Comparison of ENCODE assay signal across 8 mouse cellular contexts in the genomic region with DNA sequence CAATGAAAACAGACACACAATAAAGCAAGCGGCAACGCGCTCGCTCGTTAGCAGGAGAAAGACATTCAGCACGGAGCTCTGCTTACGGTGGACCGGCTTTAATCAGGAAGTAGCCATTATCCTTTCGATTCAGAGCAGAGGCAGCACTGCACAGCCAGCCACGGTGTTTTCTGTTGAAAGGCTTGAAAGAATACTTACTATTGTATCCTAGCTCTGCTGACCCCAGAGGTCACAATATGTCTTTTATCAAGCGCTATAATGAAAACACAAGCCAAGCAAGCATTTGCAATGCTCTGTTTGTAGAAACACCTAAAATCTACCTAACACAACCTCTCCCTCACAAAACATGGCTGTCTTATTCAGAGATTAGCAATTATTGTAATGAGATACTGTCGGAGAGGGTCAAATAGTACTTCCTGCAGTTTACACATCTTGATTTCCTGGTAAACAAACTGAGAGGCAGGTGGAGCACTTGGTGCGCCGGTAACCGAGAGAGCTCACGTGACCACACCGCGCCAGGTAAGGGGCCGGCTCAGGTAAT.
DNase-seq lines count a peak whose midpoint lies in the region; ATAC-seq lines count a peak whose summit lies in the region.

No protein-coding gene starts in this region.

- H3K4me3 ChIP-seq in heart, embryonic 10.5 days: peak overlapping the region; percentile 54
- peak overlapping the region; percentile 39 for H3K4me3 ChIP-seq in midbrain, embryonic 15.5 days

- H3K27ac ChIP-seq in heart, embryonic 10.5 days: peak overlapping the region; percentile 81
- peak overlapping the region; percentile 83 for H3K27ac ChIP-seq in midbrain, embryonic 15.5 days

- H3K4me1 ChIP-seq in heart, embryonic 10.5 days: peaks cover 7% of the 10 kb centered on the region; the same call in 1 of the 2 replicates
- peaks cover 6% of the 10 kb centered on the region; the same call in 1 of the 2 replicates for H3K4me1 ChIP-seq in midbrain, embryonic 15.5 days

- H3K36me3 ChIP-seq in heart, embryonic 10.5 days: no peaks in the 10 kb centered on the region
- H3K36me3 ChIP-seq in midbrain, embryonic 15.5 days (replicated peaks): no peaks in the 10 kb centered on the region

- DNase-seq in 416B (ENCODE audit: low read depth) (peak; percentile 79), liver (peak; percentile 31)
- DNase-seq in T-cell, adult 2 months (ENCODE audit: low spot score): peak; percentile 51
- DNase-seq in embryo, embryonic 10 days (ENCODE audit: low spot score): peak; percentile 76
- no peak for DNase-seq in heart, embryonic 10.5 days (ENCODE audit: low spot score)
- peak; percentile 35 to 36 for DNase-seq in kidney, adult 8-10 months
- DNase-seq in telencephalon, adult 2 months (ENCODE audit: low read depth, low spot score): peak; percentile 21

- H3K9ac ChIP-seq in midbrain, embryonic 15.5 days: peak overlapping the region; percentile 47

- H3K9me3 ChIP-seq in heart, embryonic 10.5 days: no peaks in the 10 kb centered on the region
- H3K9me3 ChIP-seq in midbrain, embryonic 15.5 days: no peaks in the 10 kb centered on the region

- ATAC-seq in midbrain, embryonic 15.5 days (replicated peaks): peak; percentile 79

- peak overlapping the region; percentile 56 for H3K4me2 ChIP-seq in midbrain, embryonic 15.5 days

- WGBS in heart, embryonic 10.5 days: 22% methylated on average over 19 of the region's 19 CpGs
- 3% methylated on average over 19 of the region's 19 CpGs for WGBS in midbrain, embryonic 15.5 days

- no peaks in the 10 kb centered on the region for H3K27me3 ChIP-seq in heart, embryonic 10.5 days (ENCODE audit: insufficient read depth, poor library complexity, severe bottlenecking)
- H3K27me3 ChIP-seq in midbrain, embryonic 15.5 days (replicated peaks): no peaks in the 10 kb centered on the region
